Mouse (Mus musculus): ENCODE data around the gene Olfr855.

GRCm38 (mm10) chr9:19629574-19629973 lies 47.2 kb downstream of the Olfr855 start:
- TF ChIP-seq CTCF (IDR thresholded peaks at IDR 0.05; ENCODE audit: low read depth) (no peak), EP300 (IDR thresholded peaks at IDR 0.05; ENCODE audit: low read depth) (no peak)

All from liver, embryonic 14.5 days (tissue).